Mouse (Mus musculus): Measurements from ENCODE around the gene Dnah10. TPM values are rescaled to one million over a fixed set of nuclear protein-coding genes. Genes with fewer than 3 reads are reported as not detected.

Dnah10 gene
- polyA plus RNA-seq, 1 experiment = not detected

DNA sequence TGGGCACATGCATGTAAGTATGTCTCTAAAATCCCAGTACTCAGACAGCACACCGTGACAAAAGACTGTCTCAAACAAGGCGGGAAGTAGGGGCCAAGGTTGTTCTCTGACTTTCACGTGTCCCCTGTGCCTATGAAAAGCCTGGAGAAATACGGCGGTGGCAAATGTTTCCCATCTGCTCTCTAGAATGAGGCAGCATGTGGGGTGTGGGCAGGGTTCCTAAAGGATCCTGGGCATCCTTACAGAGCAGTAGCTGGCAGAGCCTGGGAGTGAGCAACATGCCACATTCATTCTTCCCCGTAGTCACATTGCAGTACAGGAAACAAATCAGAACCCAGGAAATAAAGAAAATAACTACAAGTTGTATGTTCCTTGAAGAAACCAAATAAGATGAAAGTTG lies 159.0 kb downstream of the Dnah10 start:
- Histone ChIP-seq H3K27ac (ENCODE audit: insufficient read depth, low read depth, low read length) (no peak overlapping the region), H3K4me1 (ENCODE audit: control insufficient read depth, insufficient read depth, low read length) (no peaks in the 10 kb centered on the region)

More for the DNA sequence above, 159.0 kb downstream of the Dnah10 start:
- no peak overlapping the region for H3K4me3 ChIP-seq (ENCODE audit: insufficient read depth, low read length)
- no peak for TF ChIP-seq CTCF (IDR thresholded peaks at IDR 0.05; ENCODE audit: low read depth, low read length)
- TF ChIP-seq POLR2A (IDR thresholded peaks at IDR 0.05; ENCODE audit: borderline replicate concordance, low read depth, low read length) = no peak

Other genes starting within 250 kb of the Dnah10 start
- gene Rilpl2, start 246.7 kb upstream of the Dnah10 start, polyA plus RNA-seq (2012; ENCODE audit: insufficient read depth, insufficient read length, missing spikeins) = 106 and 113 TPM in 2 replicates
- 20.5 and 21.6 TPM in 2 replicates for gene Snrnp35, start 242.0 kb upstream of the Dnah10 start, polyA plus RNA-seq (2012; ENCODE audit: insufficient read depth, insufficient read length, missing spikeins)
- 2.4 and 2.8 TPM in 2 replicates for gene Rilpl1, start 193.7 kb upstream of the Dnah10 start, polyA plus RNA-seq (2012; ENCODE audit: insufficient read depth, insufficient read length, missing spikeins)
- gene Tmed2, start 184.4 kb upstream of the Dnah10 start, polyA plus RNA-seq (2012; ENCODE audit: insufficient read depth, insufficient read length, missing spikeins) = 339 and 358 TPM in 2 replicates
- 9.2 and 11.8 TPM in 2 replicates for gene Ddx55, start 172.2 kb upstream of the Dnah10 start, polyA plus RNA-seq (2012; ENCODE audit: insufficient read depth, insufficient read length, missing spikeins)
- gene Eif2b1, start 146.0 kb upstream of the Dnah10 start, polyA plus RNA-seq (2012; ENCODE audit: insufficient read depth, insufficient read length, missing spikeins) = 17.9 and 19.1 TPM in 2 replicates
- 9.6 and 10.1 TPM in 2 replicates for gene Gtf2h3, start 145.9 kb upstream of the Dnah10 start, polyA plus RNA-seq (2012; ENCODE audit: insufficient read depth, insufficient read length, missing spikeins)
- gene Atp6v0a2, start 96.5 kb upstream of the Dnah10 start, polyA plus RNA-seq (2012; ENCODE audit: insufficient read depth, insufficient read length, missing spikeins) = 17.7 and 19.2 TPM in 2 replicates
- 0.92 TPM in 1 of 2 replicates, not detected in the other for gene Ccdc92, start 137.3 kb downstream of the Dnah10 start, polyA plus RNA-seq (2012; ENCODE audit: insufficient read depth, insufficient read length, missing spikeins)
- 20.8 and 24.7 TPM in 2 replicates for gene Zfp664, start 137.6 kb downstream of the Dnah10 start, polyA plus RNA-seq (2012; ENCODE audit: insufficient read depth, insufficient read length, missing spikeins)

All from bone marrow macrophage, adult 2 months (primary cell).